Mouse (Mus musculus): ENCODE measurements around the gene Polr2b. TPM values are rescaled to one million over a fixed set of nuclear protein-coding genes. Genes with fewer than 3 reads are reported as not detected.

The Polr2b gene
- polyA plus RNA-seq, 1 experiment from 2014 or later = 102 TPM

GRCm38 (mm10) chr5:77383799-77384554 lies 74.0 kb downstream of the Polr2b start:
- H3K4me3 ChIP-seq (replicated peaks) = no peak overlapping the region
- no peak overlapping the region for H3K27ac ChIP-seq
- H3K9ac ChIP-seq = no peak overlapping the region
- H3K9me3 ChIP-seq = no peaks in the 10 kb centered on the region
- 92% methylated on average over 5 of the region's 5 CpGs for WGBS
- no peaks in the 10 kb centered on the region for H3K27me3 ChIP-seq
- no peak overlapping the region for H3K4me2 ChIP-seq
- no peaks in the 10 kb centered on the region; the same call in 1 of the 2 replicates for H3K4me1 ChIP-seq
- H3K36me3 ChIP-seq (replicated peaks) = no peaks in the 10 kb centered on the region
- ATAC-seq (ENCODE audit: low FRiP score) = no peak

GRCm38 (mm10) chr5:77384724-77385123 lies 74.8 kb downstream of the Polr2b start:
- Histone ChIP-seq H3K27me3 (no peaks in the 10 kb centered on the region), H3K4me1 (no peaks in the 10 kb centered on the region; the same call in 1 of the 2 replicates), H3K27ac (no peak overlapping the region), H3K4me2 (no peak overlapping the region), H3K9me3 (no peaks in the 10 kb centered on the region), H3K9ac (no peak overlapping the region), H3K4me3 (replicated peaks) (no peak overlapping the region), H3K36me3 (replicated peaks) (no peaks in the 10 kb centered on the region)
- ATAC-seq (ENCODE audit: low FRiP score) = no peak
- WGBS = 68% methylated on average over 9 of the region's 9 CpGs

GRCm38 (mm10) chr5:77385221-77385620 lies 75.3 kb downstream of the Polr2b start:
- no peak for ATAC-seq (ENCODE audit: low FRiP score)
- 91% methylated on average over 5 of the region's 5 CpGs for WGBS
- H3K27me3 ChIP-seq = no peaks in the 10 kb centered on the region
- H3K9ac ChIP-seq = no peak overlapping the region
- H3K4me1 ChIP-seq = no peaks in the 10 kb centered on the region; the same call in 1 of the 2 replicates
- no peak overlapping the region for H3K4me2 ChIP-seq
- no peak overlapping the region for H3K4me3 ChIP-seq (replicated peaks)
- no peaks in the 10 kb centered on the region for H3K36me3 ChIP-seq (replicated peaks)
- H3K27ac ChIP-seq = no peak overlapping the region
- no peaks in the 10 kb centered on the region for H3K9me3 ChIP-seq

- no peak overlapping the region for H3K9ac ChIP-seq
- H3K27me3 ChIP-seq = no peaks in the 10 kb centered on the region
- H3K4me2 ChIP-seq = no peak overlapping the region
- no peak for ATAC-seq (ENCODE audit: low FRiP score)
- no peaks in the 10 kb centered on the region for H3K9me3 ChIP-seq
- H3K36me3 ChIP-seq (replicated peaks) = no peaks in the 10 kb centered on the region
- no peaks in the 10 kb centered on the region; the same call in 1 of the 2 replicates for H3K4me1 ChIP-seq
- no peak overlapping the region for H3K4me3 ChIP-seq (replicated peaks)
- no peak overlapping the region for H3K27ac ChIP-seq
- WGBS = 86% methylated on average over 6 of the region's 6 CpGs
Measured at GRCm38 (mm10) chr5:77385900-77386595, 76.1 kb downstream of the Polr2b start.

- WGBS = 77% methylated on average over 10 of the region's 10 CpGs
- Histone ChIP-seq H3K4me1 (no peaks in the 10 kb centered on the region), H3K9ac (no peak overlapping the region), H3K4me2 (no peak overlapping the region), H3K9me3 (no peaks in the 10 kb centered on the region), H3K4me3 (replicated peaks) (no peak overlapping the region), H3K27ac (no peak overlapping the region), H3K27me3 (no peaks in the 10 kb centered on the region), H3K36me3 (replicated peaks) (no peaks in the 10 kb centered on the region)
- ATAC-seq (ENCODE audit: low FRiP score) = no peak
Measured at GRCm38 (mm10) chr5:77386596-77387413, 76.9 kb downstream of the Polr2b start.

- no peak for ATAC-seq (ENCODE audit: low FRiP score)
- Histone ChIP-seq H3K9ac (no peak overlapping the region), H3K4me2 (no peak overlapping the region), H3K27me3 (no peaks in the 10 kb centered on the region), H3K36me3 (replicated peaks) (no peaks in the 10 kb centered on the region), H3K27ac (no peak overlapping the region), H3K4me1 (no peaks in the 10 kb centered on the region), H3K4me3 (replicated peaks) (no peak overlapping the region), H3K9me3 (no peaks in the 10 kb centered on the region)
- WGBS = 91% methylated on average over 8 of the region's 8 CpGs
Measured at GRCm38 (mm10) chr5:77387414-77387704, 77.4 kb downstream of the Polr2b start.

- Histone ChIP-seq H3K9me3 (no peaks in the 10 kb centered on the region), H3K36me3 (replicated peaks) (no peaks in the 10 kb centered on the region), H3K9ac (no peak overlapping the region), H3K4me1 (no peaks in the 10 kb centered on the region), H3K27me3 (no peaks in the 10 kb centered on the region), H3K4me3 (replicated peaks) (no peak overlapping the region), H3K27ac (no peak overlapping the region), H3K4me2 (no peak overlapping the region)
- WGBS = 88% methylated on average over 6 of the region's 6 CpGs
- ATAC-seq (ENCODE audit: low FRiP score) = no peak
Measured at GRCm38 (mm10) chr5:77388359-77388758, 78.4 kb downstream of the Polr2b start.

GRCm38 (mm10) chr5:77390272-77390671 lies 80.3 kb downstream of the Polr2b start:
- Histone ChIP-seq H3K27me3 (no peaks in the 10 kb centered on the region), H3K4me1 (no peaks in the 10 kb centered on the region; the same call in 1 of the 2 replicates), H3K27ac (no peak overlapping the region), H3K4me2 (no peak overlapping the region), H3K36me3 (replicated peaks) (no peaks in the 10 kb centered on the region), H3K9me3 (no peaks in the 10 kb centered on the region), H3K9ac (no peak overlapping the region), H3K4me3 (replicated peaks) (no peak overlapping the region)
- WGBS = 93% methylated on average over 2 of the region's 2 CpGs
- ATAC-seq (ENCODE audit: low FRiP score) = no peak

GRCm38 (mm10) chr5:77393094-77393619 lies 83.2 kb downstream of the Polr2b start:
- H3K9ac ChIP-seq = no peak overlapping the region
- no peaks in the 10 kb centered on the region for H3K36me3 ChIP-seq (replicated peaks)
- 0 out of 2 replicates have a peak, but pooled peaks cover 5% of the 10 kb centered on the region for H3K27me3 ChIP-seq
- no peak overlapping the region for H3K4me2 ChIP-seq
- no peaks in the 10 kb centered on the region for H3K9me3 ChIP-seq
- H3K27ac ChIP-seq = no peak overlapping the region
- no peak for ATAC-seq (ENCODE audit: low FRiP score)
- no peak overlapping the region for H3K4me3 ChIP-seq (replicated peaks)
- H3K4me1 ChIP-seq = peaks cover 11% of the 10 kb centered on the region
- 85% methylated on average over 10 of the region's 10 CpGs for WGBS

- H3K4me1 ChIP-seq = peaks cover 20% of the 10 kb centered on the region
- no peak overlapping the region for H3K4me3 ChIP-seq (replicated peaks)
- ATAC-seq (ENCODE audit: low FRiP score) = no peak
- H3K4me2 ChIP-seq = no peak overlapping the region
- WGBS = 72% methylated on average over 9 of the region's 9 CpGs
- H3K27me3 ChIP-seq = 0 out of 2 replicates have a peak, but pooled peaks cover 5% of the 10 kb centered on the region
- H3K9ac ChIP-seq = no peak overlapping the region
- H3K36me3 ChIP-seq (replicated peaks) = no peaks in the 10 kb centered on the region
- H3K9me3 ChIP-seq = no peaks in the 10 kb centered on the region
- H3K27ac ChIP-seq = no peak overlapping the region
Measured at GRCm38 (mm10) chr5:77393990-77394618, 84.2 kb downstream of the Polr2b start.

- Histone ChIP-seq H3K36me3 (replicated peaks) (no peaks in the 10 kb centered on the region), H3K9me3 (no peaks in the 10 kb centered on the region), H3K9ac (no peak overlapping the region), H3K4me3 (replicated peaks) (no peak overlapping the region), H3K4me2 (no peak overlapping the region), H3K27me3 (0 out of 2 replicates have a peak, but pooled peaks cover 9% of the 10 kb centered on the region), H3K4me1 (peaks cover 25% of the 10 kb centered on the region), H3K27ac (no peak overlapping the region)
- WGBS = 66% methylated on average over 14 of the region's 14 CpGs
- ATAC-seq (ENCODE audit: low FRiP score) = no peak
Measured at GRCm38 (mm10) chr5:77398285-77399057, 88.5 kb downstream of the Polr2b start.

Measured in forebrain, embryonic 12.5 days (tissue).